Mouse (Mus musculus) brain, embryonic 14.5 days (tissue): ENCODE data around the gene Med24. TPM values are rescaled to one million over a fixed set of nuclear protein-coding genes. Genes with fewer than 3 reads are reported as not detected.
"Not testable (repeated sequence)": the region's sequence is repeated elsewhere in the genome, so short reads cannot be mapped to it uniquely, and the experiment has no call there.

ENCODE experiments used
- DNase-seq: peaks from one replicate; pipeline ENCODE4 v3.0.0-alpha.2; 2011; ENCODE audit warnings: low read depth
- CTCF ChIP-seq: fragments of 200-500 bp; IDR thresholded peaks from 2 replicates; pipeline ENCODE4 v1.5.1; 2012; ENCODE audit warnings: inconsistent platforms, mild to moderate bottlenecking, moderate library complexity, borderline replicate concordance; ENCODE audit not compliant: insufficient read depth, insufficient read length; ENCODE audit errors: extremely low read depth
- POLR2A ChIP-seq: fragments of 200-500 bp; IDR thresholded peaks from 2 replicates; pipeline ENCODE4 v1.6.1; 2012; ENCODE audit warnings: mild to moderate bottlenecking, inconsistent platforms, borderline replicate concordance; ENCODE audit not compliant: poor library complexity, insufficient read depth, insufficient read length, severe bottlenecking; ENCODE audit errors: extremely low read depth
- polyA plus RNA-seq: library from polyadenylated mRNA; depleted of rRNA; stranded (reverse); fragments of >200 nt; gene quantifications from 2 replicates; pipeline ENCODE4 v1.2.3, GENCODE M21; 2012

The Med24 gene
- polyA plus RNA-seq, 1 experiment, result 134 TPM

GRCm38 (mm10) chr11:98741051-98741620 lies 11.9 kb upstream of the Med24 start:
- TF ChIP-seq CTCF (no peak), POLR2A (no peak)
- no peak for DNase-seq

GRCm38 (mm10) chr11:98740393-98741050 lies 11.3 kb upstream of the Med24 start, which contains the start of gene Thra:
TSS of gene Thra (plus strand) at chr11:98740638.
- TF ChIP-seq CTCF, result no peak
- TF ChIP-seq POLR2A, result peak; percentile 29; the same call in 1 of the 2 replicates

GRCm38 (mm10) chr11:98740026-98740392 lies 10.8 kb upstream of the Med24 start:
- DNase-seq, result peak; percentile 86
- TF ChIP-seq CTCF (no peak), POLR2A (no peak)

More at GRCm38 (mm10) chr11:98740393-98741050, 11.3 kb upstream of the Med24 start, which contains the start of gene Thra:
- peak; percentile 86 for DNase-seq

GRCm38 (mm10) chr11:98738925-98739324 lies 9.7 kb upstream of the Med24 start:
- no peak for TF ChIP-seq CTCF
- no peak for TF ChIP-seq POLR2A
- no peak for DNase-seq

- TF ChIP-seq POLR2A (no peak), CTCF (no peak)
- peak; percentile 89 for DNase-seq
Measured at GRCm38 (mm10) chr11:98738428-98738911, 9.2 kb upstream of the Med24 start.

GRCm38 (mm10) chr11:98737220-98737619 lies 8.0 kb upstream of the Med24 start:
- not testable (repeated sequence) for DNase-seq

GRCm38 (mm10) chr11:98736176-98736575 lies 6.9 kb upstream of the Med24 start:
- TF ChIP-seq CTCF (no peak), POLR2A (no peak)
- DNase-seq, result no peak

- no peak for TF ChIP-seq CTCF
- DNase-seq, result peak; percentile 27
Measured at GRCm38 (mm10) chr11:98735111-98735510, 5.9 kb upstream of the Med24 start.

- no peak for DNase-seq
- TF ChIP-seq CTCF (peak; percentile 7; the same call in 1 of the 2 replicates), POLR2A (no peak)
Measured at GRCm38 (mm10) chr11:98734020-98734419, 4.8 kb upstream of the Med24 start.

- TF ChIP-seq POLR2A (no peak), CTCF (no peak)
- peak; percentile 87 for DNase-seq
Measured at GRCm38 (mm10) chr11:98731134-98731533, 1.9 kb upstream of the Med24 start.

GRCm38 (mm10) chr11:98730727-98731126 lies 1.5 kb upstream of the Med24 start:
- TF ChIP-seq POLR2A, result no peak
- no peak for TF ChIP-seq CTCF

GRCm38 (mm10) chr11:98725926-98726506 lies 3.2 kb downstream of the Med24 start:
- no peak for DNase-seq

More at GRCm38 (mm10) chr11:98730727-98731126, 1.5 kb upstream of the Med24 start:
- DNase-seq, result no peak

GRCm38 (mm10) chr11:98723098-98723497 lies 6.1 kb downstream of the Med24 start:
- TF ChIP-seq CTCF (no peak), POLR2A (no peak)

More at GRCm38 (mm10) chr11:98725926-98726506, 3.2 kb downstream of the Med24 start:
- TF ChIP-seq CTCF (no peak), POLR2A (no peak)

More at GRCm38 (mm10) chr11:98723098-98723497, 6.1 kb downstream of the Med24 start:
- no peak for DNase-seq
